Mouse (Mus musculus): ENCODE data around the gene Btla. TPM values are rescaled to one million over a fixed set of nuclear protein-coding genes. Genes with fewer than 3 reads are reported as not detected.

Btla gene
- polyA plus RNA-seq, 1 experiment from 2014 or later: 0.10 TPM

DNA sequence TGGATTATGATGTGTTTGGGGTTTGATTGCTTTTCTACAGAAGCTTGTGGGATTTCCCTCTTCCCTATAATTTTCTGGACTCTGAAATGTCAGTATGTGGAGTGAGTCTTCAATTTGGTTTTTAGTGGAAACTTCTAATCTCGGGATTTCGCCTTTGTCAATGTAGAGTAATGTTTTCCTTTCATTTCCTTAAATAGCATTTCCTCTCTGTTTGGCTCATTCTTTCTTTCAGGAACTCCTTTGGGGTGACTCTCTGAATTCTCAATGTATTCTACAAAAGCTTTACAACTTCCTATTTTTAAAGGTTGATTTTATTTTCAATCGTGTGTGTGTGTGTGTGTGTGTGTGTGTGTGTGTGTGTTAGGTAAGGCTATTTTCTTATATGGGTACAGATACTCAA, 73.7 kb downstream of the Btla start:
- H3K27ac ChIP-seq: no peak overlapping the region
- no peaks in the 10 kb centered on the region for H3K27me3 ChIP-seq (ENCODE audit: low read depth, poor library complexity, severe bottlenecking)
- H3K9me3 ChIP-seq (replicated peaks): no peaks in the 10 kb centered on the region
- WGBS: 86% methylated on average over 3 of the region's 3 CpGs
- DNase-seq (ENCODE audit: low spot score): no peak
- no peak overlapping the region for H3K4me3 ChIP-seq
- no peaks in the 10 kb centered on the region for H3K36me3 ChIP-seq
- no peaks in the 10 kb centered on the region for H3K4me1 ChIP-seq

Other genes starting within 250 kb of the Btla start
- gene Ccdc80, start 130.9 kb upstream of the Btla start, polyA plus RNA-seq (2016; fragmentation: Nextera tagmentation; extraction: Ambion mirVana): 24.4 and 35.8 TPM in 2 replicates
- 10.0 and 14.1 TPM in 2 replicates for gene Slc35a5, start 65.6 kb upstream of the Btla start, polyA plus RNA-seq (2016; fragmentation: Nextera tagmentation; extraction: Ambion mirVana)
- 28.3 and 31.2 TPM in 2 replicates for gene Atg3, start 65.5 kb upstream of the Btla start, polyA plus RNA-seq (2016; fragmentation: Nextera tagmentation; extraction: Ambion mirVana)
- 2.3 and 3.7 TPM in 2 replicates for gene Cd200, start 184.7 kb downstream of the Btla start, polyA plus RNA-seq (2016; fragmentation: Nextera tagmentation; extraction: Ambion mirVana)

Data from limb, embryonic 10.5 days (tissue).